Mouse (Mus musculus) cerebellum, adult 2 months (tissue): ENCODE results near the gene Batf3.
A peak's percentile ranks its signal among the peaks of the same experiment; 100 is the strongest.

Experiments used
- CTCF ChIP-seq: fragments of 200-500 bp; IDR thresholded peaks from 2 replicates; pipeline ENCODE4 v1.5.1; 2011; ENCODE audit warnings: low read depth, mild to moderate bottlenecking, control low read depth, low read length, moderate library complexity, borderline replicate concordance; ENCODE audit not compliant: insufficient read depth
- POLR2A ChIP-seq: fragments of 200-500 bp; IDR thresholded peaks from 2 replicates; pipeline ENCODE4 v1.6.1; 2011; ENCODE audit warnings: low read length, control low read depth, borderline replicate concordance; ENCODE audit not compliant: insufficient read depth

DNA sequence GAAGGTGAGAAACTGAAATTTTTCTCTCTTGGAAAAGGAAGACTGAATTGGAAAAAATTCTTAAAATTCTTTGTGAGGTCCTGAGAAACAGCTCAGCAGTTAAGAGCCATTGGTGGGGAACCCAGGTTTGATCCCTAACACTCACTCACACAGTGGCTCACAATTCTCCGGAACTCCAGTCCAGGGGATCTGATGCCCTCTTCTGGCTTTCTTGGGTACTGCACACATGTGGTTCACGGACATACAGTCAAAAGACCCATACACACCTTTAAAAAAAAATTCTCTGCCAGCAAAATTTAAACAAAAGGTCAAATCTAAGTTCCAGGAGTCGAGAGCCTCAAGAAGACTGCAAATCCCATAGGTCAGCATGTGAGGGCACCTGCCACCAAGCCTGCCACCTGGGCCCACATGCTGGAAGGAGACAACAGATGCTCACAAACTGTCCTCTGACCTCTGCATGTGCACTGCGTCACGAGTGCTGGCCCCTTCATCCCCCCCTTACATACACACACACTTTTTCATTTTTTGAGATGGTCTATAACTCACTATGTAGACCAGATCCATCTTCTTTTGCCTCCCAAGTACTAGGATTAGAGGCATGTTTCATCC, 12.6 kb upstream of the Batf3 start:
- TF ChIP-seq CTCF (peak; percentile 39; the same call in 1 of the 2 replicates), POLR2A (no peak)
